Mouse (Mus musculus): ENCODE data around the gene 4931440F15Rik. TPM values are rescaled to one million over a fixed set of nuclear protein-coding genes. Genes with fewer than 3 reads are reported as not detected.
"Not testable (repeated sequence)": the region's sequence is repeated elsewhere in the genome, so short reads cannot be mapped to it uniquely, and the experiment has no call there.

4931440F15Rik gene
- 0.09 and 0.23 TPM in 2 replicates for polyA plus RNA-seq (2015; fragmentation: Nextera tagmentation; extraction: Ambion mirVana)

GRCm38 (mm10) chr11:29825271-29825718 lies at the start of gene 4931440F15Rik:
4931440F15Rik (minus strand) TSS chr11:29825668.
- H3K4me3 ChIP-seq: peak within 1 kb of the TSS; percentile 37
- H3K9ac ChIP-seq; ATAC-seq (ENCODE audit: low FRiP score, low read depth); H3K9me3 ChIP-seq; H3K4me1 ChIP-seq; H3K36me3 ChIP-seq; H3K27ac ChIP-seq: not testable (repeated sequence)
- 28% methylated on average over 21 of the region's 21 CpGs for WGBS
- peak within 1 kb of the TSS; percentile 66 for H3K4me2 ChIP-seq (replicated peaks)
- H3K27me3 ChIP-seq: peaks cover 35% of the 10 kb centered on the region

DNA sequence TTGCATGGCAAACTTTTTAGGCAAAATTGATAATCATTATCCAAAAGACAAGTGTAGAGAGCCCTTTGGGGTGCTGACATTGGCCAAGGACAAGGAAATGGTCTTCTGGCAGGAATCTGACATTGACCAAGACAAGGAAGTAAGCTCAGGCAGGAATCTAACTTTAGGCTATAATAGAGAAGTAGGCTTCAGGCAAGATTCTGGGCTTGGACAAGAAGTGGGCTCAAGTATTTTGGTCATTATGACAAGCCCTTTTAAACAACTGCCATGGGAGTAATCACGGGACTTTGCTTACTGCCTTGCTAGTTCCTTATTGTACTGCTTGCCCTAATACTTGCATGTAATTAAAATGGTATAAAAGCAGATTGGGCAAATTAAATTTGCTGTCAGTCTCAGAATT lies 49.3 kb upstream of the 4931440F15Rik start:
- not testable (repeated sequence) for H3K4me1 ChIP-seq; H3K36me3 ChIP-seq; ATAC-seq (ENCODE audit: low FRiP score, low read depth); H3K27me3 ChIP-seq; H3K27ac ChIP-seq; H3K9me3 ChIP-seq; H3K9ac ChIP-seq; H3K4me2 ChIP-seq (replicated peaks); H3K4me3 ChIP-seq
- 76% methylated on average over 1 of the region's 1 CpGs for WGBS

GRCm38 (mm10) chr11:29870174-29870573 lies 44.7 kb upstream of the 4931440F15Rik start:
- Histone ChIP-seq H3K9me3 (no peaks in the 10 kb centered on the region), H3K27ac (no peak overlapping the region), H3K9ac (no peak overlapping the region), H3K4me2 (replicated peaks) (no peak overlapping the region), H3K27me3 (no peaks in the 10 kb centered on the region), H3K4me1 (no peaks in the 10 kb centered on the region), H3K4me3 (no peak overlapping the region), H3K36me3 (no peaks in the 10 kb centered on the region)
- no peak for ATAC-seq (ENCODE audit: low FRiP score, low read depth)
- 85% methylated on average over 2 of the region's 2 CpGs for WGBS

DNA sequence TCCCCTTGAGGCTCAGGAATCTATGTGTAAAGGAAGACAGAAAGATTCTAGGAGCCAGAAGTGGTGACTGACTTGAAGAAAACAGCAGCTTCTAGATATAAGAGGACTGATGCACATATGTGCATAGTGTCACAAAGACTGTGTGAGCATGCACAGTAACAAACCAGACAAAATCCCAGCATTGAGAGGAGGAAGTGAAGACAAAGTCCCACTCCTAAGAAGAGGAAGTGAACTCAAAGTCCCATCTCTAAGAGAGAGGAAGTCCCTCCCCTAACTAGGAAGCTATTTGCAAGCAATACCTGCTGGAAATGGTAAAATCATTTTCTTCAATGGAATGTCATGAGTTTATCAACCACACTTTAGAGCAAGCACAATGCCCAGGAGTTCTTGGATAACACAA lies 38.8 kb upstream of the 4931440F15Rik start:
- no peaks in the 10 kb centered on the region for H3K4me1 ChIP-seq
- H3K9ac ChIP-seq: no peak overlapping the region
- no peak overlapping the region for H3K4me3 ChIP-seq
- H3K36me3 ChIP-seq: no peaks in the 10 kb centered on the region
- H3K27ac ChIP-seq: no peak overlapping the region
- H3K27me3 ChIP-seq: no peaks in the 10 kb centered on the region
- no peak for ATAC-seq (ENCODE audit: low FRiP score, low read depth)
- no peaks in the 10 kb centered on the region for H3K9me3 ChIP-seq
- H3K4me2 ChIP-seq (replicated peaks): no peak overlapping the region

- Histone ChIP-seq H3K9ac (no peak overlapping the region), H3K4me2 (replicated peaks) (no peak overlapping the region), H3K4me1 (no peaks in the 10 kb centered on the region), H3K4me3 (no peak overlapping the region), H3K27me3 (no peaks in the 10 kb centered on the region), H3K9me3 (no peaks in the 10 kb centered on the region), H3K36me3 (no peaks in the 10 kb centered on the region), H3K27ac (no peak overlapping the region)
- no peak for ATAC-seq (ENCODE audit: low FRiP score, low read depth)
- 44% methylated on average over 2 of the region's 2 CpGs for WGBS
These were observed 36.4 kb upstream of the 4931440F15Rik start for GRCm38 (mm10) chr11:29861750-29862397.

- Histone ChIP-seq H3K9ac (no peak overlapping the region), H3K4me2 (replicated peaks) (no peak overlapping the region), H3K27me3 (no peaks in the 10 kb centered on the region), H3K4me1 (no peaks in the 10 kb centered on the region), H3K4me3 (no peak overlapping the region), H3K36me3 (no peaks in the 10 kb centered on the region), H3K27ac (no peak overlapping the region), H3K9me3 (no peaks in the 10 kb centered on the region)
- ATAC-seq (ENCODE audit: low FRiP score, low read depth): no peak
- WGBS: 72% methylated on average over 2 of the region's 2 CpGs
These were observed 35.6 kb upstream of the 4931440F15Rik start for GRCm38 (mm10) chr11:29861040-29861439.

- Histone ChIP-seq H3K36me3 (no peaks in the 10 kb centered on the region), H3K27me3 (no peaks in the 10 kb centered on the region), H3K27ac (peak overlapping the region; percentile 73), H3K4me1 (peaks cover 8% of the 10 kb centered on the region; the same call in 1 of the 2 replicates), H3K9ac (no peak overlapping the region), H3K9me3 (no peaks in the 10 kb centered on the region), H3K4me2 (replicated peaks) (no peak overlapping the region), H3K4me3 (no peak overlapping the region)
- 89% methylated on average over 3 of the region's 3 CpGs for WGBS
- ATAC-seq (ENCODE audit: low FRiP score, low read depth): no peak
These were observed 15.2 kb upstream of the 4931440F15Rik start for GRCm38 (mm10) chr11:29840606-29841227.

GRCm38 (mm10) chr11:29839781-29840180 lies 14.3 kb upstream of the 4931440F15Rik start:
- 35% methylated on average over 3 of the region's 3 CpGs for WGBS
- no peak overlapping the region for H3K9ac ChIP-seq
- H3K4me1 ChIP-seq: peaks cover 8% of the 10 kb centered on the region; the same call in 1 of the 2 replicates
- no peaks in the 10 kb centered on the region for H3K27me3 ChIP-seq
- H3K27ac ChIP-seq: 0 out of 2 replicates have a peak overlapping the region, but pooled peaks have one; percentile 73
- no peaks in the 10 kb centered on the region for H3K9me3 ChIP-seq
- peak; percentile 95 for ATAC-seq (ENCODE audit: low FRiP score, low read depth)
- H3K36me3 ChIP-seq: no peaks in the 10 kb centered on the region
- no peak overlapping the region for H3K4me2 ChIP-seq (replicated peaks)
- no peak overlapping the region for H3K4me3 ChIP-seq

DNA sequence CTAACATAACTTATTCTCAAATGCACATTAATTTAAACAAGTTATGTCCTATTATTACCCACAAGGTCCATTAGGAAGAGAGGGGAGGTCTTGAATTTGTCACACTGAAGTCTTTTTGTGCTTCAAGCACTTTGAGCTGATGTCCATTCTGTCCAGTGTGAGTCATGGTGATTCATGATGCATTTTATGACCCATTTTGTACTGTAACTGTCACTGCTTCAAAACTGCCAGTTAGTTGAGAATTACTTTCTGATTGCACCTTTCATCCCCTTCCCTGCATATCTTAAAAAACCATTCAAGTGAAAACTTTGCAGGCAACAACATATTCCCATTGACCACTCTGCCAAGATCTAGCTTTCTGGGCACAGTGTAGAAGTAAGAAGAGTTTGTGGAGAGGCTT lies 11.6 kb upstream of the 4931440F15Rik start:
- Histone ChIP-seq H3K4me1 (peaks cover 8% of the 10 kb centered on the region; the same call in 1 of the 2 replicates), H3K4me2 (replicated peaks) (no peak overlapping the region), H3K36me3 (no peaks in the 10 kb centered on the region), H3K27ac (no peak overlapping the region), H3K9ac (no peak overlapping the region), H3K27me3 (no peaks in the 10 kb centered on the region), H3K9me3 (no peaks in the 10 kb centered on the region), H3K4me3 (no peak overlapping the region)
- no peak for ATAC-seq (ENCODE audit: low FRiP score, low read depth)

DNA sequence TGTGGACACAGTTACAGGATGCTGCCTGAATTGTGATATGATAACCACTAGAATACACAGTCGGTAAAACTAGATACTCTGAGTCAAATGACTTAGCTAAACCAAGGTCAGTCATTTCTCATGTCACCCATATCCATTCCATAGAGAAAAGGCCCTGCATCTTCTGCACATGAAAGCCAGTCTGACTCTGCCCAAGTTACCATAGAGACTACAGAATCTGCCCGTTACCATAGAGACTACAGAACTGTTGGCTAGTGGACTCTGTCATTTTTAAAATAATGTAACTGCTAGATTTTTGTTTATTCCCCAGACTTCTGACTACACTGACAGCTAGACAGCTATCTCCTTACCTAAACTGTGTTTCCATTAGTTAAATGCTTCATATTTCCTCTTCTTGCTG lies 2.3 kb upstream of the 4931440F15Rik start:
- Histone ChIP-seq H3K36me3 (no peaks in the 10 kb centered on the region), H3K4me1 (peaks cover 8% of the 10 kb centered on the region; the same call in 1 of the 2 replicates), H3K9me3 (no peaks in the 10 kb centered on the region), H3K4me3 (no peak overlapping the region), H3K27me3 (peaks cover 35% of the 10 kb centered on the region), H3K27ac (no peak overlapping the region), H3K9ac (no peak overlapping the region), H3K4me2 (replicated peaks) (no peak overlapping the region)
- 81% methylated on average over 2 of the region's 2 CpGs for WGBS
- no peak for ATAC-seq (ENCODE audit: low FRiP score, low read depth)

- no peak overlapping the region for H3K4me3 ChIP-seq
- no peak for ATAC-seq (ENCODE audit: low FRiP score, low read depth)
- WGBS: 88% methylated on average over 1 of the region's 1 CpGs
These were observed 533 bp upstream of the 4931440F15Rik start for GRCm38 (mm10) chr11:29826001-29826400.

GRCm38 (mm10) chr11:29824474-29825270 lies 796 bp downstream of the 4931440F15Rik start:
- not testable (repeated sequence) for H3K4me1 ChIP-seq, H3K36me3 ChIP-seq, H3K9ac ChIP-seq, H3K9me3 ChIP-seq, H3K27ac ChIP-seq
- peak overlapping the region; percentile 66 for H3K4me2 ChIP-seq (replicated peaks)
- ATAC-seq (ENCODE audit: low FRiP score, low read depth): 0 out of 2 replicates have a peak, but pooled peaks have one; percentile 46
- 17% methylated on average over 62 of the region's 62 CpGs for WGBS
- H3K4me3 ChIP-seq: peak overlapping the region; percentile 37
- H3K27me3 ChIP-seq: peaks cover 35% of the 10 kb centered on the region

More at GRCm38 (mm10) chr11:29826001-29826400, 533 bp upstream of the 4931440F15Rik start:
- no peak overlapping the region for H3K4me2 ChIP-seq (replicated peaks)
- no peaks in the 10 kb centered on the region for H3K36me3 ChIP-seq
- H3K9ac ChIP-seq: no peak overlapping the region
- H3K4me1 ChIP-seq: peaks cover 8% of the 10 kb centered on the region; the same call in 1 of the 2 replicates
- H3K27me3 ChIP-seq: peaks cover 35% of the 10 kb centered on the region
- H3K27ac ChIP-seq: no peak overlapping the region
- no peaks in the 10 kb centered on the region for H3K9me3 ChIP-seq
